Mouse (Mus musculus) CD4-positive, CD25-positive, alpha-beta regulatory T cell, adult 2 months (primary cell): ENCODE results near the gene Hoxb9.

Experiments
- DNase-seq: peaks from one replicate; pipeline ENCODE4 v3.0.0-alpha.2; 2012; ENCODE audit warnings: low read depth, low spot score

Gene Hoxb9

GRCm38 (mm10) chr11:96267021-96267920 lies 4.0 kb upstream of the Hoxb9 start:
- DNase-seq = no peak

- DNase-seq = no peak
These were observed 3.1 kb upstream of the Hoxb9 start for GRCm38 (mm10) chr11:96268031-96268745.

- DNase-seq = peak; percentile 58
These were observed 1.4 kb upstream of the Hoxb9 start for GRCm38 (mm10) chr11:96269869-96270268.

GRCm38 (mm10) chr11:96271541-96272011 lies 319 bp downstream of the Hoxb9 start:
- DNase-seq = peak; percentile 50

- DNase-seq = peak; percentile 41
These were observed 1.0 kb downstream of the Hoxb9 start for GRCm38 (mm10) chr11:96272024-96272921.

- no peak for DNase-seq
These were observed 3.2 kb downstream of the Hoxb9 start for GRCm38 (mm10) chr11:96274428-96274827.

- no peak for DNase-seq
These were observed 4.6 kb downstream of the Hoxb9 start for GRCm38 (mm10) chr11:96275896-96276295.

GRCm38 (mm10) chr11:96277151-96278044 lies 6.1 kb downstream of the Hoxb9 start:
- DNase-seq = no peak

- no peak for DNase-seq
These were observed 7.1 kb downstream of the Hoxb9 start for GRCm38 (mm10) chr11:96278324-96278723.

GRCm38 (mm10) chr11:96278773-96279172 lies 7.5 kb downstream of the Hoxb9 start:
- peak; percentile 93 for DNase-seq

- DNase-seq = no peak
These were observed 8.4 kb downstream of the Hoxb9 start for GRCm38 (mm10) chr11:96279421-96280233.

GRCm38 (mm10) chr11:96280399-96281378 lies 9.4 kb downstream of the Hoxb9 start:
- DNase-seq = no peak

- no peak for DNase-seq
These were observed 10.1 kb downstream of the Hoxb9 start for GRCm38 (mm10) chr11:96281396-96281795.

GRCm38 (mm10) chr11:96281855-96282570 lies 10.8 kb downstream of the Hoxb9 start, which contains the start of gene Hoxb8:
Hoxb8 (plus strand) TSS chr11:96281905.
- DNase-seq = no peak

GRCm38 (mm10) chr11:96282795-96283430 lies 11.7 kb downstream of the Hoxb9 start:
- DNase-seq = no peak

GRCm38 (mm10) chr11:96284041-96284749 lies 12.9 kb downstream of the Hoxb9 start:
- DNase-seq = peak; percentile 64
